Mouse (Mus musculus) megakaryocyte-erythroid progenitor cell, adult 5-6 weeks (primary cell): ENCODE results near the gene Dlx5. TPM values are rescaled to one million over a fixed set of nuclear protein-coding genes. Genes with fewer than 3 reads are reported as not detected.

Experiments used
- ATAC-seq: replicated peaks from 2 replicates; pipeline ENCODE4 v1.8.0; 2016; ENCODE audit warnings: mild to moderate bottlenecking, inconsistent platforms; ENCODE audit not compliant: severe bottlenecking, poor library complexity, low FRiP score, low TSS enrichment
- total RNA-seq, 2 experiments: library from RNA; stranded (forward) in 1 of 2; stranded (reverse) in 1 of 2; fragments of 200-1000, 215-1000 nt in 1 of 2; fragments of >200 nt in 1 of 2; fragmentation: Nextera tagmentation in 1 of 2; gene quantifications; 2 replicates each; pipeline ENCODE4 v1.2.3; 2014 to 2017

Dlx5 gene
- total RNA-seq, 2 experiments from 2014 or later: not detected

DNA sequence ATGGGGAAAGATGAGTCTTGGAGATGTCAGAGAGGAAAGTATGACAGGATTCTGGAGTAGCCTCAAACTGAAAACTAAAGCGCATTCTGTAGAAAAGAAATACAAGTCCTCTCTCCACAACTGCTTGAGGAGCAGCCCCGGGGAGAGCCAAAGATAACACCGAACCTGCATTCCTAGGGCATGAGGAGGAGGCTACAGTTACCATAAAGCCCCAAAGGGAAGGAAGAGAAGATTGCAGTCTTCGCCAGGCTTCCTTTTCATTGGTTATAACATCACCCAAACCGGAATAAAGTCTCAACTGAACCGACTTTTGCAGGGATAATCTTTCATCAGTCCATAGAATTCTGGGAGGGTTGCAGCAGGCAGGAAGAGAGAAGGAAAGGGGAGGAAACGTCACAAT is 51.4 kb downstream of the Dlx5 start:
- no peak for ATAC-seq

Other genes with a start within 250 kb of the Dlx5 start
- not detected in 2 replicates for gene Dlx6, start 18.8 kb downstream of the Dlx5 start, total RNA-seq (2014; fragmentation: Nextera tagmentation)
- not detected in 2 replicates for gene Dlx6, start 18.8 kb downstream of the Dlx5 start, total RNA-seq (2017)
- 3.0 and 9.1 TPM in 2 replicates for gene Sdhaf3, start 73.9 kb upstream of the Dlx5 start, total RNA-seq (2014; fragmentation: Nextera tagmentation)
- gene Sdhaf3, start 73.9 kb upstream of the Dlx5 start, total RNA-seq (2017): 2.8 and 4.7 TPM in 2 replicates